Mouse (Mus musculus) embryonic facial prominence, embryonic 11.5 days (tissue): ENCODE results near the gene Nptn. TPM values are rescaled to one million over a fixed set of nuclear protein-coding genes. Genes with fewer than 3 reads are reported as not detected.

Experiments
- ATAC-seq: fragments of 200-750 bp; cut with Nextera tagmentation; replicated peaks from 2 replicates; pipeline ENCODE4 v1.8.0; 2017; ENCODE audit warnings: low read depth; ENCODE audit not compliant: insufficient number of reproducible peaks, low FRiP score, low TSS enrichment
- DNase-seq: peaks from one replicate; pipeline ENCODE4 v3.0.0-alpha.2; 2015; ENCODE audit warnings: low spot score
- H3K27ac ChIP-seq: fragments of 300-500 bp; sonication (generic); replicated peaks from 2 replicates; pipeline ENCODE4 v1.5.1; 2014; ENCODE audit warnings: mild to moderate bottlenecking, low read depth, low read length, control low read depth
- H3K27me3 ChIP-seq: fragments of 300-500 bp; sonication (generic); 2 replicates; pipeline ENCODE4 v1.6.1; 2014; ENCODE audit warnings: mild to moderate bottlenecking, low read length, moderate library complexity, mixed read lengths; ENCODE audit not compliant: control insufficient read depth, insufficient read depth
- H3K36me3 ChIP-seq: fragments of 300-500 bp; sonication (generic); replicated peaks from 2 replicates; pipeline ENCODE4 v1.6.1; 2014; ENCODE audit warnings: low read depth, mild to moderate bottlenecking, low read length, moderate library complexity, mixed read lengths; ENCODE audit not compliant: control insufficient read depth, insufficient read depth
- H3K4me1 ChIP-seq: fragments of 300-500 bp; sonication (generic); 2 replicates; pipeline ENCODE4 v1.6.1; 2014; ENCODE audit warnings: low read length, mixed read lengths; ENCODE audit not compliant: control insufficient read depth, insufficient read depth
- H3K4me2 ChIP-seq: fragments of 300-500 bp; sonication (generic); 2 replicates; pipeline ENCODE4 v1.6.1; 2014; ENCODE audit warnings: low read depth, mild to moderate bottlenecking, control low read depth, low read length, moderate library complexity
- H3K4me3 ChIP-seq: fragments of 300-500 bp; sonication (generic); 2 replicates; pipeline ENCODE4 v1.5.1; 2014; ENCODE audit warnings: low read depth, low read length, control low read depth
- H3K9ac ChIP-seq: fragments of 300-500 bp; sonication (generic); replicated peaks from 2 replicates; pipeline ENCODE4 v1.6.1; 2014; ENCODE audit warnings: mild to moderate bottlenecking, control low read depth, low read length
- H3K9me3 ChIP-seq: fragments of 300-500 bp; sonication (generic); replicated peaks from 2 replicates; pipeline ENCODE4 v1.6.1; 2016; ENCODE audit warnings: mild to moderate bottlenecking, low read length, inconsistent platforms, mixed read lengths; ENCODE audit not compliant: control insufficient read depth
- WGBS: fragments of 180-500 bp; shearing (Covaris S2); extraction: QIAGEN DNeasy Blood & Tissue Kit; methylation state at CpG from one replicate; pipeline ENCODE4 v1.1.7; 2014; 5-methylcytosine and 5-hydroxymethylcytosine counted together
- polyA plus RNA-seq: library from polyadenylated mRNA; unstranded; fragments of >200 nt; fragmentation: Nextera tagmentation; extraction: Ambion mirVana; gene quantifications from 2 replicates; pipeline ENCODE4 v1.2.1, GENCODE M21; 2014

Nptn gene
- polyA plus RNA-seq, 1 experiment from 2014 or later = 73.6 TPM

GRCm38 (mm10) chr9:58651993-58652392 lies 70.0 kb downstream of the Nptn start:
- H3K4me2 ChIP-seq = no peak overlapping the region
- WGBS = 62% methylated on average over 4 of the region's 4 CpGs
- no peak overlapping the region for H3K9ac ChIP-seq
- no peak for ATAC-seq
- H3K27ac ChIP-seq = no peak overlapping the region
- no peaks in the 10 kb centered on the region for H3K27me3 ChIP-seq
- no peaks in the 10 kb centered on the region for H3K4me1 ChIP-seq
- no peaks in the 10 kb centered on the region for H3K9me3 ChIP-seq
- no peaks in the 10 kb centered on the region for H3K36me3 ChIP-seq
- peak; percentile 87 for DNase-seq
- H3K4me3 ChIP-seq = no peak overlapping the region

GRCm38 (mm10) chr9:58654494-58654893 lies 72.5 kb downstream of the Nptn start:
- no peaks in the 10 kb centered on the region for H3K36me3 ChIP-seq
- no peak for ATAC-seq
- no peak overlapping the region for H3K27ac ChIP-seq
- DNase-seq = no peak
- no peaks in the 10 kb centered on the region for H3K27me3 ChIP-seq
- no peak overlapping the region for H3K4me3 ChIP-seq
- H3K4me2 ChIP-seq = no peak overlapping the region
- H3K9ac ChIP-seq = no peak overlapping the region
- no peaks in the 10 kb centered on the region for H3K4me1 ChIP-seq
- no peaks in the 10 kb centered on the region for H3K9me3 ChIP-seq
- WGBS = 74% methylated on average over 4 of the region's 4 CpGs

GRCm38 (mm10) chr9:58656396-58656795 lies 74.4 kb downstream of the Nptn start:
- DNase-seq (peak; percentile 35), ATAC-seq (no peak)
- no peaks in the 10 kb centered on the region for H3K4me1 ChIP-seq
- H3K9ac ChIP-seq = no peak overlapping the region
- no peak overlapping the region for H3K4me2 ChIP-seq
- H3K36me3 ChIP-seq = no peaks in the 10 kb centered on the region
- WGBS = 60% methylated on average over 2 of the region's 2 CpGs
- no peaks in the 10 kb centered on the region for H3K9me3 ChIP-seq
- no peak overlapping the region for H3K4me3 ChIP-seq
- no peaks in the 10 kb centered on the region for H3K27me3 ChIP-seq
- no peak overlapping the region for H3K27ac ChIP-seq

- H3K4me3 ChIP-seq = no peak overlapping the region
- ATAC-seq = no peak
- no peaks in the 10 kb centered on the region for H3K9me3 ChIP-seq
- no peak for DNase-seq
- 95% methylated on average over 2 of the region's 2 CpGs for WGBS
- H3K4me2 ChIP-seq = no peak overlapping the region
- no peak overlapping the region for H3K9ac ChIP-seq
- H3K27me3 ChIP-seq = no peaks in the 10 kb centered on the region
- H3K27ac ChIP-seq = no peak overlapping the region
- H3K4me1 ChIP-seq = no peaks in the 10 kb centered on the region
- H3K36me3 ChIP-seq = no peaks in the 10 kb centered on the region
Measured at GRCm38 (mm10) chr9:58656824-58657223, 74.8 kb downstream of the Nptn start.

- WGBS = 83% methylated on average over 5 of the region's 5 CpGs
- no peaks in the 10 kb centered on the region; the same call in 1 of the 2 replicates for H3K36me3 ChIP-seq
- H3K27ac ChIP-seq = no peak overlapping the region
- no peak overlapping the region for H3K4me2 ChIP-seq
- no peak overlapping the region for H3K9ac ChIP-seq
- H3K9me3 ChIP-seq = no peaks in the 10 kb centered on the region
- H3K4me3 ChIP-seq = no peak overlapping the region
- H3K27me3 ChIP-seq = no peaks in the 10 kb centered on the region
- no peak for DNase-seq
- ATAC-seq = no peak
- no peaks in the 10 kb centered on the region for H3K4me1 ChIP-seq
Measured at GRCm38 (mm10) chr9:58657735-58658512, 75.9 kb downstream of the Nptn start.

- Histone ChIP-seq H3K4me1 (no peaks in the 10 kb centered on the region), H3K27ac (no peak overlapping the region), H3K36me3 (no peaks in the 10 kb centered on the region; the same call in 1 of the 2 replicates), H3K9ac (no peak overlapping the region), H3K4me3 (no peak overlapping the region), H3K4me2 (no peak overlapping the region), H3K27me3 (no peaks in the 10 kb centered on the region), H3K9me3 (no peaks in the 10 kb centered on the region)
- no peak for ATAC-seq
- WGBS = 91% methylated on average over 4 of the region's 4 CpGs
- DNase-seq = no peak
Measured at GRCm38 (mm10) chr9:58658596-58659309, 76.7 kb downstream of the Nptn start.

- Histone ChIP-seq H3K9ac (no peak overlapping the region), H3K9me3 (no peaks in the 10 kb centered on the region), H3K27me3 (no peaks in the 10 kb centered on the region), H3K4me3 (no peak overlapping the region), H3K36me3 (no peaks in the 10 kb centered on the region; the same call in 1 of the 2 replicates), H3K4me2 (no peak overlapping the region), H3K4me1 (no peaks in the 10 kb centered on the region), H3K27ac (no peak overlapping the region)
- ATAC-seq (no peak), DNase-seq (no peak)
- WGBS = 84% methylated on average over 3 of the region's 3 CpGs
Measured at GRCm38 (mm10) chr9:58659331-58659730, 77.3 kb downstream of the Nptn start.

- ATAC-seq (no peak), DNase-seq (no peak)
- Histone ChIP-seq H3K9me3 (no peaks in the 10 kb centered on the region), H3K36me3 (no peaks in the 10 kb centered on the region; the same call in 1 of the 2 replicates), H3K27me3 (no peaks in the 10 kb centered on the region), H3K9ac (no peak overlapping the region), H3K4me1 (no peaks in the 10 kb centered on the region), H3K4me3 (no peak overlapping the region), H3K27ac (no peak overlapping the region), H3K4me2 (no peak overlapping the region)
- WGBS = 88% methylated on average over 9 of the region's 9 CpGs
Measured at GRCm38 (mm10) chr9:58659989-58660388, 77.9 kb downstream of the Nptn start.
